Mouse (Mus musculus): Measurements from ENCODE around the gene Slc12a8.

- no peak for TF ChIP-seq CTCF (IDR thresholded peaks at IDR 0.05; ENCODE audit: low read depth, low read length)
- no peak for TF ChIP-seq TAL1 (conservative IDR thresholded peaks at IDR 0.05; ENCODE audit: low read depth, low read length)
These were observed 93.3 kb downstream of the Slc12a8 start for GRCm38 (mm10) chr16:33610466-33610865.
